Mouse (Mus musculus) ES-Bruce4 (cell line): ENCODE data around the gene Pdia3. TPM values are rescaled to one million over a fixed set of nuclear protein-coding genes. Genes with fewer than 3 reads are reported as not detected.
"Not testable (repeated sequence)": the region's sequence is repeated elsewhere in the genome, so short reads cannot be mapped to it uniquely, and the experiment has no call there.

Experiments used
- H3K27ac ChIP-seq: 2 replicates; pipeline ENCODE4 v1.5.1; 2012; ENCODE audit warnings: low read length, inconsistent platforms; ENCODE audit not compliant: insufficient read depth
- H3K27me3 ChIP-seq: 2 replicates; pipeline ENCODE4 v1.6.1; 2012; ENCODE audit warnings: mild to moderate bottlenecking, low read length, inconsistent platforms; ENCODE audit not compliant: control insufficient read depth, poor library complexity, insufficient read depth, severe bottlenecking
- H3K36me3 ChIP-seq: 2 replicates; pipeline ENCODE4 v1.6.1; 2012; ENCODE audit warnings: inconsistent platforms, mild to moderate bottlenecking, low read length, moderate library complexity; ENCODE audit not compliant: control insufficient read depth, poor library complexity, insufficient read depth, severe bottlenecking
- H3K4me1 ChIP-seq: one replicate; pipeline ENCODE4 v1.8.1; 2011; ENCODE audit warnings: low read length; ENCODE audit not compliant: control insufficient read depth, insufficient read depth
- H3K4me3 ChIP-seq: 2 replicates; pipeline ENCODE4 v1.5.1; 2011; ENCODE audit warnings: low read depth, mild to moderate bottlenecking, low read length
- H3K9ac ChIP-seq: 2 replicates; pipeline ENCODE4 v1.6.1; 2012; ENCODE audit warnings: low read depth, mild to moderate bottlenecking, inconsistent platforms; ENCODE audit not compliant: poor library complexity, severe bottlenecking
- H3K9me3 ChIP-seq: replicated peaks from 2 replicates; pipeline ENCODE4 v1.6.1; 2012; ENCODE audit warnings: mild to moderate bottlenecking, low read length, inconsistent platforms; ENCODE audit not compliant: control insufficient read depth, poor library complexity, insufficient read depth, severe bottlenecking
- CTCF ChIP-seq: IDR thresholded peaks from one replicate; pipeline ENCODE4 v1.8.1; 2011; ENCODE audit warnings: low read depth, low read length
- EP300 ChIP-seq: IDR thresholded peaks from 2 replicates; pipeline ENCODE4 v1.6.1; 2011; ENCODE audit warnings: low read depth, low read length; ENCODE audit not compliant: insufficient read depth
- POLR2A ChIP-seq: IDR thresholded peaks from one replicate; pipeline ENCODE4 v1.8.1; 2011; ENCODE audit warnings: low read length; ENCODE audit not compliant: insufficient read depth
- polyA plus RNA-seq: library from polyadenylated mRNA; stranded (reverse); fragments of >200 nt; gene quantifications from 2 replicates; pipeline ENCODE4 v1.2.4, GENCODE M21; 2011; ENCODE audit warnings: low read depth; ENCODE audit not compliant: missing spikeins, insufficient read depth, insufficient read length

The Pdia3 gene
- polyA plus RNA-seq, 1 experiment = 515 TPM

DNA sequence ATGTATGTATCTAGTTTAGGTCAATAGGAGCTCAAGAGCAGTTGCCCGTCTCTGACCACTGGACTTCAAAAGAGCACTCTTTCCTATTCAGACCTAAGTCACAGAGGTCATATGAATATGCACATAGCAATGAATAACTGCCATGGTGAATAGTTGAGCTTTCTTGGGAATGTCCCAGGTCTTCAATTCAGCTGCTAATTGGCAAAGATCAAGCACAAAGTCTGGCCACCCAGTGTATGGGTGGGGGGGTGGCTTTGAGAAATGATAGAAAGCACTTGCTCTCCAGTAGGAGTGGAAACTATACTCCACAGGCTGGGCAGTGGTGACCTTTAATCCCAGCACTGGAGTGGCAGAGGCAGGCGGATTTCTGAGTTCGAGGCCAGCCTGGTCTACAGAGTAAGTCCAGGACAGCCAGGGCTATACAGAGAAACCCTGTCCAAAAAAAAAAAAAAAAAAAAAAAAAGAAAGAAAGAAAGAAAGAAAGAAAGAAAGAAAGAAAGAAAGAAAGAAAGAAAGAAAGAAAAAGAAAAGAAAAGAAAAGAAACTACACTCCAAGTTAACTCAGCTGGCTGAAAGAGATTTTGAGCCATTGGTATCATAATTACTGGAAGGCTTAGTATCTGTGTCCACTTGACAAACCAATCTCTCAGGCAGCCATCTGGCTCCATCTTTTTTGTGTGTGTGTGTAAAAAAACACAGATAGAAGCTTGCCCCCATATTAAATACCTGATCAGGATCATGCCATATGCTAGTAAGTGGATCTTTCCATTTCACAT is 64.1 kb downstream of the Pdia3 start:
- no peak overlapping the region for H3K27ac ChIP-seq
- no peak for TF ChIP-seq EP300
- no peak for TF ChIP-seq POLR2A
- no peak for TF ChIP-seq CTCF
- no peak overlapping the region for H3K4me3 ChIP-seq
- H3K4me1 ChIP-seq = no peaks in the 10 kb centered on the region
- H3K9me3 ChIP-seq = no peaks in the 10 kb centered on the region
- no peak overlapping the region for H3K9ac ChIP-seq
- no peaks in the 10 kb centered on the region for H3K27me3 ChIP-seq
- no peaks in the 10 kb centered on the region for H3K36me3 ChIP-seq

DNA sequence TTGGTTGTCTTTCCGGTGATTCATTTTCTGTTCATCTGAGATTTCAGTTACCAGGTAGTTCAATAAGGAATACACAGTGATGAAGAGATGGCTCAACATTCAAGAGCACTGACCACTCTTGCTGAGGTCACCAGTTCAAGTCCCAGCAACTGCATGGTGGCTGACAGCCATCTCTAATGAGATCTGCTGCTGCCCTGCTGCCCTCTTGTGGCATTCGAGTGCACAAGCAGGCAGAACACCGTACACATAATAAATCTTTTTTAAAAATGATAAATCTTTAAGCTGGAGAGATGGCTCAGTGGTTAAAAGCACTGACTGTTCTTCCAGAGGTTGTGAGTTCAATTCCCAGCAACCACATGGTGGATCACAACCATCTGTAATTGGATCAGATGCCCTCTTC is 66.9 kb downstream of the Pdia3 start:
- Histone ChIP-seq H3K4me1 (peaks cover 2% of the 10 kb centered on the region), H3K9me3 (no peaks in the 10 kb centered on the region), H3K9ac (no peak overlapping the region), H3K27ac (no peak overlapping the region), H3K4me3 (no peak overlapping the region), H3K36me3 (no peaks in the 10 kb centered on the region), H3K27me3 (no peaks in the 10 kb centered on the region)
- peak; percentile 85 for TF ChIP-seq CTCF
- TF ChIP-seq EP300 = no peak

DNA sequence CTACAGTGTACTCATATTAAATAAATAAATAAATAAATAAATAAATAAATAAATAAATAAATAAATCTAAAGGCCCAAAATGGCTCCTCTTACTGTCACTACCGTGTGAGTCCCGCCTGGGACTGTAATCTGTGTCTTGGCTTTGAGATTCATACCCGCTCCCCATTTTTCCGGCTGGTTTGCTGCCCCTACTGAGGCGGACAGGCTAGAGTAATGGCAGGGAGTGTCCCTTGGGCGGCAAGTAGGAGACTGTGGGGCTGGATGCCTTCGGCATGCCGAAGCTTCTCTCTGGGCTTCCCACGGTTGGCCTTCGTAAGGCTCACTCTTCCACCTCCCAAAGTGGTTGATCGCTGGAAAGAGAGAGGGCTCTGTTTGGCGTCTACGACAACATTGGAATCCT is 67.3 kb downstream of the Pdia3 start:
- H3K4me1 ChIP-seq, H3K9me3 ChIP-seq, H3K36me3 ChIP-seq, H3K4me3 ChIP-seq, H3K27ac ChIP-seq, H3K9ac ChIP-seq, H3K27me3 ChIP-seq: not testable (repeated sequence)

DNA sequence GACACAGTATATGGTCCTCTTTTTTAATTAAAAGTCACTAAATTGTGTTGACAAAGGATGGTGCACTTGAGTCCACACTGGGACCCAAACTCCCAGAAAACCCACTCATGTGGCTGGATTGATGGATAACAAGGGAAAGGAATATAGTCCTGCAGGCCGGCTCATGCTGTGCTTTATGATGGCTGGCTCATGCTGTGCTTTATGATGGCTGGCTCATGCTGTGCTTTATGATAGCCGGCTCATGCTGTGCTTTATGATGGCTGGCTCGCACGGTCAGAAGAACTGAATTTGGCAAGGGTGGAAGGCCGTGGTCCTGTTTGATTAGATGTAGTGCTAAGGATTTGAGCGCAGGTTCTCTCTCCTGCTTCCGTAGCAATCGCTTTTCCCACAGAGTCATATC is 70.0 kb downstream of the Pdia3 start:
- Histone ChIP-seq H3K27me3 (no peaks in the 10 kb centered on the region), H3K27ac (no peak overlapping the region), H3K4me3 (no peak overlapping the region), H3K36me3 (no peaks in the 10 kb centered on the region), H3K9me3 (no peaks in the 10 kb centered on the region), H3K9ac (no peak overlapping the region), H3K4me1 (peaks cover 2% of the 10 kb centered on the region)
- no peak for TF ChIP-seq EP300
- TF ChIP-seq CTCF = no peak
- no peak for TF ChIP-seq POLR2A

DNA sequence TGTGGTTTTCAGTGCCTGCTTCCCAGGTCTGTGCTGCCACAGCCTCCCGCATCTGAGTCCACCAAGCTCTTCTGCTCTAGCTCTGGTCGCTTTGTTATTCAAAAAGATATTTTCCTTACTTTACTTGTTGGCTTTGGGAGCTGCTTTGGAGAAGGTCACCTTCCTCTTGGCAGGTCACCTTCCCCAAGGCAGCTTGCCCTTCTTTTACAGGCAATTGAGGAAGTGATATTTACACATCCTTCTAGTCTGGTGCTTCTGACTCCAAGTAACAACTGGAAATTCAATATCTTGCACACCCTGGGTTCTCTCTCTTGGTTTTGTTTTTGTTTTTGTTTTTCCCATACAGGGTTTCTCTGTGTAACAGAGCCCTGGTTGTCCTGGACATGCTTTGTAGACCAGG is 70.8 kb downstream of the Pdia3 start:
- not testable (repeated sequence) for H3K36me3 ChIP-seq, H3K4me3 ChIP-seq, H3K9me3 ChIP-seq

More for the DNA sequence above, 70.8 kb downstream of the Pdia3 start:
- not testable (repeated sequence) for H3K9ac ChIP-seq, H3K27ac ChIP-seq, H3K4me1 ChIP-seq, H3K27me3 ChIP-seq

Other genes starting within 250 kb of the Pdia3 start
- 42.5 and 52.4 TPM in 2 replicates for gene Tubgcp4, start 243.1 kb upstream of the Pdia3 start, polyA plus RNA-seq
- 6.1 and 6.4 TPM in 2 replicates for gene Zscan29, start 242.7 kb upstream of the Pdia3 start, polyA plus RNA-seq
- 76.2 and 101 TPM in 2 replicates for gene Trp53bp1, start 142.4 kb upstream of the Pdia3 start, polyA plus RNA-seq
- gene Map1a, start 124.2 kb upstream of the Pdia3 start, polyA plus RNA-seq = 5.3 and 9.2 TPM in 2 replicates
- gene Ppip5k1, start 58.4 kb upstream of the Pdia3 start, polyA plus RNA-seq = 14.9 TPM in 2 replicates
- 23.2 and 28.4 TPM in 2 replicates for gene Ckmt1, start 56.1 kb upstream of the Pdia3 start, polyA plus RNA-seq
- not detected in 2 replicates for gene Strc, start 26.6 kb upstream of the Pdia3 start, polyA plus RNA-seq
- 1.9 and 2.5 TPM in 2 replicates for gene Catsper2, start within 50 bp of the Pdia3 start, polyA plus RNA-seq
- gene Ell3, start 30.5 kb downstream of the Pdia3 start, polyA plus RNA-seq = 16.2 and 18.1 TPM in 2 replicates
- 367 and 428 TPM in 2 replicates for gene Serf2, start 35.4 kb downstream of the Pdia3 start, polyA plus RNA-seq
- 102 and 107 TPM in 2 replicates for gene Hypk, start 39.5 kb downstream of the Pdia3 start, polyA plus RNA-seq
- gene Serinc4, start 43.0 kb downstream of the Pdia3 start, polyA plus RNA-seq = 0.27 TPM in 1 of 2 replicates, not detected in the other
- 25.9 and 28.0 TPM in 2 replicates for gene Mfap1b, start 60.3 kb downstream of the Pdia3 start, polyA plus RNA-seq
- gene Mfap1a, start 92.9 kb downstream of the Pdia3 start, polyA plus RNA-seq = 22.0 and 22.8 TPM in 2 replicates
- 40.6 and 41.2 TPM in 2 replicates for gene Wdr76, start 92.9 kb downstream of the Pdia3 start, polyA plus RNA-seq